ENCODE assay signal across 18 mouse cellular contexts in the genomic region with DNA sequence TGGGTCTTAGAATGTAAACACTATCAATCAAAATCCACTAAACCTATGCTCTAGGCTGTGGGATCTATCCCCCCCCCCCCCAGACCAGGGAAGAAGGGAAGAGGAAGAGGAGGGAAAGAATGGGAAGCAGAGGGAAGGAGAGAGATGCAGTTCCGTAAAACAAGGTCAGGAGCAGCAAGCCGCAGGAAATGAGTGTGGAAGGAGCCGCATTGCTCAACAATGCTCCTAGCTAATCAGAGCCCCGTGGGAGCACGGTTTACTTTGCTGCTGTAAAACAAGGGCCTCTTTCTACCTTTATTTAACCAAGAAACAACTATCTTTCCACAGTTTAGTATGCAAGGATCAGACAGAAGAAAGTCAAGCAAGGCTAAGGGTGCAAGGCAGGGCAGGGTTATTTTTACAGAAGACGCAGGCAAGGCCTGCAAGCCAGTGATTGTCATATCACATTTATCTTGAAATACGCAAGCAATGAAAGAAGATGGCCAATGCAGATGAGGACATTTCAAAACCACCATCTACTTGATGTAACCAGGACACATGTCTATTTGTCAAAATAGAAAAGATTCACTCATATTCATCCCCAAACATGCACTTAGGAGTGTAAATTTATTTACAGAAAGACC. TPM values are rescaled to one million over a fixed set of nuclear protein-coding genes. Genes with fewer than 3 reads are reported as not detected.
DNase-seq lines count a peak whose midpoint lies in the region; ATAC-seq and TF ChIP-seq lines count a peak whose summit lies in the region.
"Had no signal": no experiment of that assay in that cellular context is flagged by ENCODE, and none has a peak within 500 bp of the region (broad histone marks: within the 10 kb centered on the region; RNA-seq: fewer than 3 reads in every experiment).

No protein-coding gene starts in this region.

- no peak for TF ChIP-seq CTCF in bone marrow, adult 2 months (IDR thresholded peaks at IDR 0.05; ENCODE audit: control insufficient read depth, insufficient read depth, low read length)

- WGBS in heart, embryonic 13.5 days = 58% methylated on average over 7 of the region's 7 CpGs
- 19% methylated on average over 7 of the region's 7 CpGs for WGBS in bone marrow, adult 2 months
- WGBS in liver, embryonic 15.5 days (ENCODE audit: insufficient replicate concordance) = 16% methylated on average over 7 of the region's 7 CpGs

- H3K27me3 ChIP-seq in heart, embryonic 13.5 days (replicated peaks) = no peaks in the 10 kb centered on the region
- H3K27me3 ChIP-seq in liver, embryonic 15.5 days = no peaks in the 10 kb centered on the region
- H3K27me3 ChIP-seq: hindbrain, embryonic 13.5 days; neural tube, embryonic 13.5 days had no signal

- ATAC-seq in heart, embryonic 13.5 days (ENCODE audit: extremely low read depth, insufficient number of reproducible peaks, low FRiP score, low TSS enrichment) = no peak
- peak; percentile 14; the same call in 1 of the 2 replicates for ATAC-seq in erythroblast, adult 5-6 weeks (replicated peaks; ENCODE audit: low FRiP score, poor library complexity, severe bottlenecking)
- peak; percentile 49 for ATAC-seq in liver, embryonic 15.5 days (ENCODE audit: insufficient read depth)

- H3K36me3 ChIP-seq in heart, embryonic 13.5 days = peaks cover 3% of the 10 kb centered on the region; the same call in 1 of the 2 replicates
- H3K36me3 ChIP-seq in liver, embryonic 15.5 days (replicated peaks) = peaks cover 46% of the 10 kb centered on the region
- H3K36me3 ChIP-seq: hindbrain, embryonic 13.5 days; limb, embryonic 10.5 days; neural tube, embryonic 13.5 days had no signal

- H3K9ac ChIP-seq in heart, embryonic 13.5 days = no peak overlapping the region
- H3K9ac ChIP-seq in liver, embryonic 15.5 days = peak overlapping the region; percentile 50
- H3K9ac ChIP-seq: hindbrain, embryonic 13.5 days; neural tube, embryonic 13.5 days had no signal

- intact Hi-C loops in heart, postnatal 14 days (cut with DNase I) = no loop called here

- no peaks in the 10 kb centered on the region for H3K9me3 ChIP-seq in heart, embryonic 13.5 days
- H3K9me3 ChIP-seq in liver, embryonic 15.5 days (replicated peaks) = no peaks in the 10 kb centered on the region
- H3K9me3 ChIP-seq: hindbrain, embryonic 13.5 days; limb, embryonic 10.5 days; neural tube, embryonic 13.5 days had no signal

- H3K4me1 ChIP-seq in heart, embryonic 13.5 days = peaks cover 54% of the 10 kb centered on the region
- H3K4me1 ChIP-seq in bone marrow, adult 2 months (ENCODE audit: control insufficient read depth, insufficient read depth, low read length) = peaks cover 21% of the 10 kb centered on the region
- H3K4me1 ChIP-seq in liver, embryonic 15.5 days (replicated peaks) = peaks cover 92% of the 10 kb centered on the region
- H3K4me1 ChIP-seq: hindbrain, embryonic 13.5 days had no signal

- no peak overlapping the region; the same call in 1 of the 2 replicates for H3K4me3 ChIP-seq in heart, embryonic 13.5 days
- H3K4me3 ChIP-seq in bone marrow, adult 2 months (replicated peaks; ENCODE audit: control insufficient read depth, low read depth, low read length) = no peak overlapping the region
- peak overlapping the region; percentile 26 for H3K4me3 ChIP-seq in liver, embryonic 15.5 days (replicated peaks)
- H3K4me3 ChIP-seq: hindbrain, embryonic 13.5 days; limb, embryonic 10.5 days; neural tube, embryonic 13.5 days had no signal

- peak overlapping the region; percentile 28; the same call in 1 of the 2 replicates for H3K27ac ChIP-seq in heart, embryonic 13.5 days (replicated peaks)
- H3K27ac ChIP-seq in bone marrow, adult 2 months (ENCODE audit: control insufficient read depth, insufficient read depth, low read depth, low read length, poor library complexity) = peak overlapping the region; percentile 52
- peak overlapping the region; percentile 98 for H3K27ac ChIP-seq in liver, embryonic 15.5 days (replicated peaks)
- H3K27ac ChIP-seq: hindbrain, embryonic 13.5 days; limb, embryonic 10.5 days; neural tube, embryonic 13.5 days had no signal

- no peak for DNase-seq in heart, postnatal 14 days
- no peak for DNase-seq in right cerebral cortex, adult 18-20 months
- DNase-seq in lung, postnatal 4 days = no peak
- DNase-seq in adrenal gland, postnatal 14 days = no peak
- DNase-seq: adrenal gland, postnatal 25 days; B cell, adult 2 months; gastrocnemius, postnatal 10 days; kidney, postnatal 25 days; lung, postnatal 10 days; thymus, adult 18-20 months had no signal

- H3K4me2 ChIP-seq in heart, embryonic 13.5 days = peak overlapping the region; percentile 57
- H3K4me2 ChIP-seq in liver, embryonic 15.5 days = peak overlapping the region; percentile 64
- H3K4me2 ChIP-seq: heart, embryonic 11.5 days; hindbrain, embryonic 13.5 days; neural tube, embryonic 13.5 days had no signal

- TF ChIP-seq POLR2A in bone marrow, adult 2 months (IDR thresholded peaks at IDR 0.05; ENCODE audit: borderline replicate concordance, control insufficient read depth, low read depth, low read length) = no peak

RNA-seq across cellular contexts. Expression of a gene that starts 35.5 kb away (rescaled TPM):
- polyA plus RNA-seq in heart, embryonic 13.5 days (2015; fragmentation: Nextera tagmentation; extraction: Ambion mirVana) = 6.9 and 7.4 TPM in 2 replicates
- 10 to 100 TPM; 14.2 to 14.4 TPM for total RNA-seq in heart, postnatal 14 days (2021)
- 26.3 and 26.6 TPM in 2 replicates for polyA plus RNA-seq in bone marrow, adult 2 months (2011; ENCODE audit: insufficient read depth, insufficient read length, low replicate concordance, missing spikeins)
- 228 and 254 TPM in 2 replicates for total RNA-seq in erythroblast, adult 5-6 weeks (2015; ENCODE audit: low replicate concordance)
- total RNA-seq in erythroblast, adult 5-6 weeks (2017; ENCODE audit: low replicate concordance) = 300 and 309 TPM in 2 replicates
- 18.5 and 19.0 TPM in 2 replicates for polyA plus RNA-seq in liver, embryonic 15.5 days (2015; fragmentation: Nextera tagmentation; extraction: Ambion mirVana)
- 2.5 and 5.7 TPM in 2 replicates for total RNA-seq in adrenal gland, postnatal 14 days (2021)

RNA-seq across cellular contexts. Expression of a gene that starts 56.7 kb away (rescaled TPM):
- polyA plus RNA-seq in heart, embryonic 13.5 days (2015; fragmentation: Nextera tagmentation; extraction: Ambion mirVana) = 70.3 and 70.6 TPM in 2 replicates
- total RNA-seq in heart, postnatal 14 days (2021) = 10 to 100 TPM; 56.9 to 59.7 TPM
- polyA plus RNA-seq in bone marrow, adult 2 months (2011; ENCODE audit: insufficient read depth, insufficient read length, low replicate concordance, missing spikeins) = 13.4 and 14.9 TPM in 2 replicates
- total RNA-seq in erythroblast, adult 5-6 weeks (2015; ENCODE audit: low replicate concordance) = 36.8 and 45.3 TPM in 2 replicates
- 17.0 and 22.6 TPM in 2 replicates for total RNA-seq in erythroblast, adult 5-6 weeks (2017; ENCODE audit: low replicate concordance)
- 55.3 and 58.4 TPM in 2 replicates for polyA plus RNA-seq in liver, embryonic 15.5 days (2015; fragmentation: Nextera tagmentation; extraction: Ambion mirVana)
- total RNA-seq in adrenal gland, postnatal 14 days (2021) = 104 and 109 TPM in 2 replicates

Comparison
In these comparisons a context has a peak if more than half of its experiments do, and no peak if none do; other contexts are left out.
1. H3K27ac ChIP-seq: peak in every context shown above with its lines; median percentile 98 in liver, embryonic 15.5 days; 52 in bone marrow, adult 2 months; 28 in heart, embryonic 13.5 days.
2. RNA of a gene that starts 35.5 kb away (total RNA-seq): 228 to 309 TPM in erythroblast, adult 5-6 weeks; 14.2 to 14.4 TPM in heart, postnatal 14 days and 2.5 to 5.7 TPM in adrenal gland, postnatal 14 days; every median in the first group is over 10 times any median in the second.